Mouse (Mus musculus) bone marrow, adult 2 months (tissue): ENCODE data around the gene Hc.

Experiments used
- CTCF ChIP-seq: fragments of 200-500 bp; IDR thresholded peaks from 2 replicates; pipeline ENCODE4 v1.5.1; 2011; ENCODE audit warnings: low read length, control low read depth; ENCODE audit not compliant: control insufficient read depth, insufficient read depth
- POLR2A ChIP-seq: fragments of 200-500 bp; IDR thresholded peaks from 2 replicates; pipeline ENCODE4 v1.6.1; 2011; ENCODE audit warnings: low read depth, mild to moderate bottlenecking, control low read depth, low read length, borderline replicate concordance; ENCODE audit not compliant: control insufficient read depth

- TF ChIP-seq CTCF (no peak), POLR2A (no peak)
These were observed 115.7 kb downstream of the Hc start for GRCm38 (mm10) chr2:34945580-34945979.
